Mouse (Mus musculus) regulatory T cell (primary cell): ENCODE data around the gene Olfr822.
"Not testable (repeated sequence)": the region's sequence is repeated elsewhere in the genome, so short reads cannot be mapped to it uniquely, and the experiment has no call there.

Experiments used
- in situ Hi-C: fragments of 300-600 bp; cut with MboI, MseI; formaldehyde crosslinking; loops from one replicate; pipeline ENCODE4 v1.15.1; 2025; ENCODE audit warnings: high pct_unique_total_duplicates

Gene Olfr822

DNA sequence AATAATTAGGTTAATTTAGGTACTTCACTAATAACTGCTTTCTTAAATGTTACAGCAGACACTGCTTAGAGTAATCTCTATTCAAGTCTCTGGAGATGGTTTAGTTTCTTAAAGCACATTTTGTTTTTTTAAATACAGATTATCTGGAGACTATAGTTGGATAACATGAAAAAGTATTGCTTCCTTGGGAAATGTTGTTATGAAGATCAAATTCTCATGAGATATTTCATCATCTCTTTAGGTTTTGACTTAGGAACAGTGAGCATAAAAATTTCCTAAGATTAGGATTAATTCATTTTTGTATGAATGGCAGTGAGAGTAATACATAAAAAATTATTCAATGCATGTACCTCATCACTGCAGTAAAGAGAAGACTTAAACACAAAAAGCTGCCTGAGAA, at the start of gene Olfr822:
TSS of gene Olfr822 (plus strand) at position 301 of the 400 bp plus-strand sequence.
- in situ Hi-C loops: no loop called here

DNA sequence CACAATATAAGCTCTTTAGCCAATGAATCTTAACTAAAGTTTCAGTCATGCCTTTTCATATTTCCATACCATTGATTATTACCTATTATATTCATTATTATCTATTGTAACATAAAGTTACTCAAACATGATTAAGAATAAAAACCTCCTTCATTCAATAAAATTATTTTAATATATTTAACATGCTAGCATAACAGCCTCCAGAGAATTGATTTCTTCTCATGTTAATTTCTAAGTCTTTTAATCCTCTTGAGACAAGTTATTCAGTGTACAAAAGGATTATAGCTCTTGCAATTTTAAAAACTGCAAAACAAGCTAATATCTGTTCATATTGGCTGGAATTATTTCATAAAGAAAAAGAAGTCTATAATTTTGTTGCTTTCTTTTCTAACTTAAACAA, 41.0 kb upstream of the Olfr822 start, which contains the start of gene Olfr821:
TSS of gene Olfr821 (plus strand) at position 301 of the 400 bp plus-strand sequence.
- in situ Hi-C loops: no loop called here

GRCm38 (mm10) chr10:130037096-130037495, 33.9 kb upstream of the Olfr822 start:
- in situ Hi-C loops: no loop called here

DNA sequence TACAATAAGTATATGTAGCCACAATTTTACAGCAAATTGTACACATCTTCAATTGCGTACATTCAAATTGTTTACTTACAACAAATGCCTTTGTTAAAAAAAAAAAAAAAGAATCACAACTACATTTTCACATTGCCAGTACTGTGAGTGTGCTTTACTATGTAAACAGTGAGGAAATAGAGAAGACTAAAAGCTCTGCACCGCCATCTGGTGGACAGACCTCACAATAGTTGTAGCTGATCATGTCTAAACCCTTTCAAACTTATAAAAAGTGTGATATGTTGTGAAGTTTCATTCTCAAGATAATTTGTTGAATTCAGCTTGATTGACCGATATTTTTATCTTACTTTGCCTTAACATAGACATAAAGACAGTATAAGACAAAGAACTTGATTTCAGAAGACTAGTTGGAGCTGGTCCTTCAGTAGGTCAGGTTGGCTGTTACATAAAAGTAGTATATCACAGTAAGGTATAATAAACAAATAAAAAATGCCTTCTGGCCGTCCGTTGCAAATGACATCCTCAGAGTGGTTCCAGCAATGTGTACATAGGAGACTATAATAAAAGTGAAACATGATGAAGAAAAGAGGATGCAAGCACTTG, 21.9 kb downstream of the Olfr822 start:
- in situ Hi-C loops: loop anchor here (5.0 to 10.0 kb wide), 2 partner anchors 118 to 1066 kb away; partner anchors contain the start of gene Olfr247

- in situ Hi-C loops: loop anchor here (10.0 kb wide), 1 partner anchor 121 kb away; the partner anchor contains the start of gene Olfr247
These were observed 25.1 kb downstream of the Olfr822 start for GRCm38 (mm10) chr10:130096104-130096503.

DNA sequence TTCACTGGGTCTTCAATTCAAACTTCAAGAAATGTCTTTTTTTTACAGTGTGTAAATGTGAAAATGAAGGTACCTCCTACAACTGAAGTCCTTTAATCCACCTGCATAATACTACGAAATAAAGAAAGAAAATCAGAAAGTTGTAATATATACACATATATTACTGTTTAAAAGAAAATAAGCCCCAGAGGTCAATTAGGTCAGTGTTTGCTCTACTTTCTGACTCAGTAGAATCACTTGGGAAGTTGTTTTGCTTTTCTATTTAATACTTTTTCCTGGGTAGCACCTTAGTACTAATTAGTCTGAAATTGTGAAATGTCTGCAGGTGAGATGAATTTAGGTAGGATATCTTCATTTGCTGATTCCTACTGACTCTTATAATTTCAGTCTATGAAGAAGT, 44.3 kb downstream of the Olfr822 start, which contains the start of gene Olfr823:
TSS of gene Olfr823 (minus strand) at position 101 of the 400 bp plus-strand sequence.
- in situ Hi-C loops: not testable (repeated sequence)

DNA sequence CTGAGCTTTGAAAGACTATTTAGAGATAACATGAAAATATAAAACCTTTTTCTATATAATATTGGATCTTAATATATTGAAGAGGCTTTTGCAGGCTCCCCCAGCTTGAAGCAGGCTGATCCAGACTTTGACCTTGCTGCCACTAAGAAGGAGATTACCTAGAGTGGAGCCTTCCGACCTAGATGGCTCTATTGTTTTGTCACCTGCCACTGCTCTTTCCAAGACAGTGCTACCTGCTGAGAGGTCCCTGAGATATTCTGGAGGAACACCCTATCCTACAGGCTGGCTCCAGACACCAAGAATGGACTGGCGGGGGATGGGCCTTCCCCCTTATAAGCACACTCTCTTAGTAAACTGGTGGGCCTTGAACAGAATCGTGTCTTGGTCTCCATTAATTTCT, 45.0 kb downstream of the Olfr822 start:
- in situ Hi-C loops: not testable (repeated sequence)
